Mouse (Mus musculus) monocyte, adult 5-6 weeks (primary cell): ENCODE results near the gene Mlh1. TPM values are rescaled to one million over a fixed set of nuclear protein-coding genes. Genes with fewer than 3 reads are reported as not detected.

Source experiments
- ATAC-seq: fragments of 153-309, 156-312 bp; replicated peaks from 2 replicates; pipeline ENCODE4 v1.8.0; 2017; ENCODE audit warnings: mild to moderate bottlenecking; ENCODE audit not compliant: low TSS enrichment, insufficient number of reproducible peaks, severe bottlenecking, poor library complexity, low FRiP score
- total RNA-seq: library from RNA; stranded (forward); fragments of 200-1000, 200-491, 200-594 nt; gene quantifications from 3 replicates; pipeline ENCODE4 v1.2.3, GENCODE M21; 2017

The Mlh1 gene
- 19.3 to 59.3 TPM (median 34.8 TPM) in 3 replicates for total RNA-seq

- peak; percentile 96 for ATAC-seq
These were observed at the start of gene Mlh1, which contains the start of gene Epm2aip1 for GRCm38 (mm10) chr9:111271434-111272160. Mlh1 (minus strand) TSS chr9:111271791. Epm2aip1 (plus strand) TSS chr9:111271929.

GRCm38 (mm10) chr9:111320912-111321311 is 49.3 kb upstream of the Mlh1 start:
- ATAC-seq: no peak

- ATAC-seq: no peak
These were observed 42.6 kb upstream of the Mlh1 start for GRCm38 (mm10) chr9:111314219-111314618.

GRCm38 (mm10) chr9:111313793-111314192 is 42.2 kb upstream of the Mlh1 start:
- ATAC-seq: no peak

- no peak for ATAC-seq
These were observed 41.7 kb upstream of the Mlh1 start for GRCm38 (mm10) chr9:111313299-111313698.

GRCm38 (mm10) chr9:111312442-111313141 is 41.0 kb upstream of the Mlh1 start:
- no peak for ATAC-seq

GRCm38 (mm10) chr9:111311843-111312441 is 40.4 kb upstream of the Mlh1 start:
- no peak for ATAC-seq

- no peak for ATAC-seq
These were observed 39.6 kb upstream of the Mlh1 start, which contains the start of gene Trank1 for GRCm38 (mm10) chr9:111311031-111311842. Trank1 (plus strand) TSS chr9:111311739.

GRCm38 (mm10) chr9:111306142-111306541 is 34.6 kb upstream of the Mlh1 start:
- ATAC-seq: no peak

- ATAC-seq: no peak
These were observed 32.4 kb upstream of the Mlh1 start for GRCm38 (mm10) chr9:111304036-111304435.

- ATAC-seq: 0 out of 2 replicates have a peak, but pooled peaks have one; percentile 27
These were observed 30.7 kb upstream of the Mlh1 start for GRCm38 (mm10) chr9:111302196-111302831.

GRCm38 (mm10) chr9:111298606-111299005 is 27.0 kb upstream of the Mlh1 start:
- no peak for ATAC-seq

GRCm38 (mm10) chr9:111296433-111296832 is 24.8 kb upstream of the Mlh1 start:
- ATAC-seq: no peak

- no peak for ATAC-seq
These were observed 23.7 kb upstream of the Mlh1 start for GRCm38 (mm10) chr9:111295323-111295722.

- no peak for ATAC-seq
These were observed 23.3 kb upstream of the Mlh1 start for GRCm38 (mm10) chr9:111294911-111295310.

- ATAC-seq: no peak
These were observed 21.6 kb upstream of the Mlh1 start for GRCm38 (mm10) chr9:111293234-111293633.

- no peak for ATAC-seq
These were observed 19.0 kb upstream of the Mlh1 start for GRCm38 (mm10) chr9:111290539-111291100.

GRCm38 (mm10) chr9:111289832-111290339 is 18.3 kb upstream of the Mlh1 start:
- ATAC-seq: peak; percentile 92
